Mouse (Mus musculus): ENCODE results near the gene Tapt1. TPM values are rescaled to one million over a fixed set of nuclear protein-coding genes. Genes with fewer than 3 reads are reported as not detected.

Gene Tapt1
- polyA plus RNA-seq, 1 experiment from 2014 or later = 31.7 TPM

DNA sequence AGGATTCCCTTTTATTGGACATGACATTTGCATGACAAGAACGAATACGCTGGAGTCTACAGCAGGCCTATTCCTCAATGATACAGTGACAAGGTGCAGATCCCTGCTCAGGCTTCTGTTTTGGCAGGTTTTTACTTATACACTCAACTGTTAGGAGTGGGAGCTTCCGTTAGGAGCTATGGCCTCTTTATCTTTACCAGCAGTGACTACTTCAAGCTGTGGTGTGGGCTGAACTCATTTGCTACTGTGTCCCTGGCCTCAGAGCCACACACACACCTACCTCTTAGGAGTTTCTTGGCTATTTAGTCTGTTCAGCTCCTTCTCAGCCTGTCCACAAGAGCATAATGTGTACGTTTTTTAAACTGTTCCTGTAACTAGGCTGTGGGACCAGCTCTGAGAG, 30.3 kb downstream of the Tapt1 start:
- no peak for ATAC-seq (ENCODE audit: insufficient read depth, low FRiP score)
- no peaks in the 10 kb centered on the region for H3K9me3 ChIP-seq (replicated peaks; ENCODE audit: control insufficient read depth, low read length)
- 70% methylated on average over 4 of the region's 4 CpGs for WGBS
- 0 out of 2 replicates have a peak, but pooled peaks cover 14% of the 10 kb centered on the region for H3K36me3 ChIP-seq (ENCODE audit: control insufficient read depth, insufficient read depth, low read length)
- H3K4me2 ChIP-seq (ENCODE audit: low read depth, low read length) = no peak overlapping the region
- H3K4me1 ChIP-seq (ENCODE audit: control insufficient read depth, insufficient read depth, low read length) = no peaks in the 10 kb centered on the region
- H3K4me3 ChIP-seq (replicated peaks; ENCODE audit: low read length) = no peak overlapping the region
- H3K27me3 ChIP-seq (ENCODE audit: control insufficient read depth, insufficient read depth, low read length) = no peaks in the 10 kb centered on the region
- H3K27ac ChIP-seq (ENCODE audit: low read length) = no peak overlapping the region
- no peak overlapping the region for H3K9ac ChIP-seq (ENCODE audit: low read length)

- H3K4me2 ChIP-seq (ENCODE audit: low read depth, low read length) = no peak overlapping the region
- H3K9me3 ChIP-seq (replicated peaks; ENCODE audit: control insufficient read depth, low read length) = no peaks in the 10 kb centered on the region
- H3K9ac ChIP-seq (ENCODE audit: low read length) = no peak overlapping the region
- H3K4me3 ChIP-seq (replicated peaks; ENCODE audit: low read length) = no peak overlapping the region
- H3K27me3 ChIP-seq (ENCODE audit: control insufficient read depth, insufficient read depth, low read length) = no peaks in the 10 kb centered on the region
- H3K27ac ChIP-seq (ENCODE audit: low read length) = no peak overlapping the region
- H3K4me1 ChIP-seq (ENCODE audit: control insufficient read depth, insufficient read depth, low read length) = no peaks in the 10 kb centered on the region
- ATAC-seq (ENCODE audit: insufficient read depth, low FRiP score) = no peak
- H3K36me3 ChIP-seq (ENCODE audit: control insufficient read depth, insufficient read depth, low read length) = peaks cover 11% of the 10 kb centered on the region
These were observed 39.1 kb downstream of the Tapt1 start for GRCm38 (mm10) chr5:44187370-44187769.

DNA sequence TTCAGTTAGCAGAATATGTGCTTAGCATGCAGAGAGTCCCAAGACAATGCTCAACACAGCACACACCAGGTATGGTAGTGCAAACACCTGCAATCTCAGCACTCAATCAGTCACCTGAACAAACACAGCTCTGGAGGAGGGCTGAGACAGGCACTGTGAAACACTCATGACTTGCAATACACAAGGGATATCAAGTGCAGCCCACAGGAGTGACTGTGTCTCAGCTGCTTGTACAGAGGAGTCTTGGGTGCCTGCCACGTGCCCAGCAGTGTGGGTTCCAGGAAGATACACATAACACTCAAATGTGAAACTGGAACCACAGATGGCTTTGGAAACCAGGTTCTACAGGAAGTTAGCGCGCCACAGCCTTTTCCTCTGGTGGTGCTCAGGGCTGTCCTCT, 44.8 kb downstream of the Tapt1 start:
- peak overlapping the region; percentile 21; the same call in 1 of the 2 replicates for H3K27ac ChIP-seq (ENCODE audit: low read length)
- no peak overlapping the region for H3K9ac ChIP-seq (ENCODE audit: low read length)
- H3K9me3 ChIP-seq (replicated peaks; ENCODE audit: control insufficient read depth, low read length) = no peaks in the 10 kb centered on the region
- no peak overlapping the region for H3K4me2 ChIP-seq (ENCODE audit: low read depth, low read length)
- WGBS = 80% methylated on average over 3 of the region's 3 CpGs
- H3K4me1 ChIP-seq (ENCODE audit: control insufficient read depth, insufficient read depth, low read length) = no peaks in the 10 kb centered on the region
- no peak overlapping the region for H3K4me3 ChIP-seq (replicated peaks; ENCODE audit: low read length)
- ATAC-seq (ENCODE audit: insufficient read depth, low FRiP score) = peak; percentile 90; the same call in 1 of the 2 replicates
- H3K36me3 ChIP-seq (ENCODE audit: control insufficient read depth, insufficient read depth, low read length) = peaks cover 3% of the 10 kb centered on the region
- H3K27me3 ChIP-seq (ENCODE audit: control insufficient read depth, insufficient read depth, low read length) = no peaks in the 10 kb centered on the region

GRCm38 (mm10) chr5:44180450-44180849, 46.0 kb downstream of the Tapt1 start:
- Histone ChIP-seq H3K27me3 (ENCODE audit: control insufficient read depth, insufficient read depth, low read length) (no peaks in the 10 kb centered on the region), H3K27ac (ENCODE audit: low read length) (no peak overlapping the region), H3K9ac (ENCODE audit: low read length) (no peak overlapping the region), H3K36me3 (ENCODE audit: control insufficient read depth, insufficient read depth, low read length) (peaks cover 8% of the 10 kb centered on the region; the same call in 1 of the 2 replicates), H3K4me1 (ENCODE audit: control insufficient read depth, insufficient read depth, low read length) (no peaks in the 10 kb centered on the region), H3K9me3 (replicated peaks; ENCODE audit: control insufficient read depth, low read length) (no peaks in the 10 kb centered on the region), H3K4me2 (ENCODE audit: low read depth, low read length) (no peak overlapping the region), H3K4me3 (replicated peaks; ENCODE audit: low read length) (no peak overlapping the region)
- ATAC-seq (ENCODE audit: insufficient read depth, low FRiP score) = no peak
- 80% methylated on average over 3 of the region's 3 CpGs for WGBS

DNA sequence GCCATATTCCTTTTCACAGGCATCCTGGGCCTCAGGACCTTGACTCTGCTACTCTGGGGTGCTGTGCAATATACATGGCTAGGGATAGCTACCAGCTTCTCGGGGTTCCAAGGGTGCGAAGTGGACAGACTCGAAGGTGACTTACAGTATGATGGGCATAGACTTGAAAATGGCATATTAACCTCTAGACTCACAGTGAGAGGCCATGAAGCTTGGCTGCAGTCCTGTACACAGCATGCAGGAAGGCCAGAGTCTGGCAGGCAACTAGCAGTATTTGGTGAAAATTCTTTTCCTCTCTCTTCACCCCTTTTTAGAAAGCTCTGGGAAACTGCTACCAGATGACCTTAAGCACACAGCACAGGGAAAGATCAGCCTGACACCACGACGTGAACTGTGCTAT, 52.4 kb downstream of the Tapt1 start:
- WGBS = 90% methylated on average over 5 of the region's 5 CpGs
- no peak for ATAC-seq (ENCODE audit: insufficient read depth, low FRiP score)

DNA sequence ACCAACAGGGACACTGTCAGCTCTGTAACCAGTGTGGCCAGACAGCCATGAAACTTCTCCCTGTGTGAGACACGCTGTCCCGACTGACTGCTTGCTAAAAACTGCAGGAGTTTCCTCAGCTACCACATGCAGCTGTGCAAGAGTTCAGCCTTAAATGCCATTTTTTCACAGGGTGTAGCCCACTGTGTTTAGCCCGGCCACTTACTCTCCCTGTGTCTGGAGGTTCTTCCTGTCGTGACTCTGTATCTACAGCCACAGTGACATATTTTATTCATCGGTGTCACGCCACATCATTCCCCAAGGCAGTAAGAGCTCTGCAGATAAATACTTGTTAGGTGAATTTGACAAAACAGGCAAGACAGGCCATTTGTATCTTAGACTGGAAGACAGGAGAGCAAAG, 59.6 kb downstream of the Tapt1 start:
- no peak for ATAC-seq (ENCODE audit: insufficient read depth, low FRiP score)
- WGBS = 78% methylated on average over 6 of the region's 6 CpGs
- H3K9ac ChIP-seq (ENCODE audit: low read length) = no peak overlapping the region
- H3K4me3 ChIP-seq (replicated peaks; ENCODE audit: low read length) = no peak overlapping the region
- no peak overlapping the region for H3K27ac ChIP-seq (ENCODE audit: low read length)
- no peaks in the 10 kb centered on the region for H3K9me3 ChIP-seq (replicated peaks; ENCODE audit: control insufficient read depth, low read length)
- H3K27me3 ChIP-seq (ENCODE audit: control insufficient read depth, insufficient read depth, low read length) = no peaks in the 10 kb centered on the region
- no peak overlapping the region for H3K4me2 ChIP-seq (ENCODE audit: low read depth, low read length)
- H3K4me1 ChIP-seq (ENCODE audit: control insufficient read depth, insufficient read depth, low read length) = no peaks in the 10 kb centered on the region
- no peaks in the 10 kb centered on the region for H3K36me3 ChIP-seq (ENCODE audit: control insufficient read depth, insufficient read depth, low read length)

More for the DNA sequence above, 52.4 kb downstream of the Tapt1 start:
- Histone ChIP-seq H3K9me3 (replicated peaks; ENCODE audit: control insufficient read depth, low read length) (no peaks in the 10 kb centered on the region), H3K27ac (ENCODE audit: low read length) (no peak overlapping the region), H3K4me2 (ENCODE audit: low read depth, low read length) (no peak overlapping the region), H3K27me3 (ENCODE audit: control insufficient read depth, insufficient read depth, low read length) (no peaks in the 10 kb centered on the region), H3K9ac (ENCODE audit: low read length) (no peak overlapping the region), H3K36me3 (ENCODE audit: control insufficient read depth, insufficient read depth, low read length) (peaks cover 12% of the 10 kb centered on the region; the same call in 1 of the 2 replicates), H3K4me3 (replicated peaks; ENCODE audit: low read length) (no peak overlapping the region), H3K4me1 (ENCODE audit: control insufficient read depth, insufficient read depth, low read length) (no peaks in the 10 kb centered on the region)

DNA sequence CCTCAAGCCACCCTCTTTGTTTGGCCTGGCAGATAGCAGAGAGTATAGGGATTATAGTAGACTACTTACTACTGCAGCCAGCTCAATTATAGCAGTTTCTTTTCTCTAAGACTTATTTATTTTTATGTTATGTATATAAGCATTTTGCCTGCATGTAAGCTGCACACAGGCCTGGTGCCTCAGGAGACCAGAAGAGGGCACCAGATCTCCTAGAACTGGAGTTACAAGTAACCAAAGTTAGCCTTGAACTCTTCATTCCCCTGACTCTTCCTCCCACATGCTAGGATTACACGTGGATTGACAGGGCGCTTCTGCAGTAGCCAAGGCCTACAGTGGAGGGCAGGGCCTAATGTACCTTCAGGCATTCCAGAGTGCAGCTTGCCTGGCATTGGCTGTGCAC, 60.6 kb downstream of the Tapt1 start:
- H3K9ac ChIP-seq (ENCODE audit: low read length) = no peak overlapping the region
- H3K9me3 ChIP-seq (replicated peaks; ENCODE audit: control insufficient read depth, low read length) = no peaks in the 10 kb centered on the region
- H3K4me2 ChIP-seq (ENCODE audit: low read depth, low read length) = no peak overlapping the region
- WGBS = 45% methylated on average over 2 of the region's 2 CpGs
- H3K27me3 ChIP-seq (ENCODE audit: control insufficient read depth, insufficient read depth, low read length) = no peaks in the 10 kb centered on the region
- H3K4me1 ChIP-seq (ENCODE audit: control insufficient read depth, insufficient read depth, low read length) = no peaks in the 10 kb centered on the region
- no peak for ATAC-seq (ENCODE audit: insufficient read depth, low FRiP score)
- H3K4me3 ChIP-seq (replicated peaks; ENCODE audit: low read length) = no peak overlapping the region
- no peak overlapping the region for H3K27ac ChIP-seq (ENCODE audit: low read length)
- no peaks in the 10 kb centered on the region for H3K36me3 ChIP-seq (ENCODE audit: control insufficient read depth, insufficient read depth, low read length)

DNA sequence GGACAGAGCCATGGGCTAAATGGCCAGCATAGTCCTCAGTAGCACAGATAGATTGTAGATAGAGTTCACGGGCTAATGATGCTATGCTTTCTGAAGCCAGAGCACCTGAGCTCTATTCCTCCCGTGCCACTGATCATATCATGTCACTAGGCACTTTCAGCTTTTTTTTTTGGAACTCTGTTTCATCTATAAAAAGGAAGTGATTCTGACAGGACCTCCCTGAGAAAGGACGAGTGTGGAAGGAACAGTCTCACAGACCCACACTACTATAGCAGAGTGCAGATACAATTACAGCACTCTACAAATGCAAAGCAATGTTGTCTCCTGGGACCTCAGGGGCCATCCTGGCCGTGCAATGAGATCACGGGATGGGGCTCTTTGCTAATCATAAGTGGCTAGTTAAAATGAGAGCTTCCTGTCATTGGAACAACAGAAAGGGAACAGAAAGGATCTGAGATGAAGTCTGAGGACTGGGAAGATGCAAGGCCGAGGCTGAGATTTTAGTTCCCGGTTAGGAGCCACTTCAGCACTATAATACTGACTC, 62.1 kb downstream of the Tapt1 start:
- H3K36me3 ChIP-seq (ENCODE audit: control insufficient read depth, insufficient read depth, low read length) = no peaks in the 10 kb centered on the region
- 64% methylated on average over 7 of the region's 7 CpGs for WGBS
- no peak overlapping the region for H3K27ac ChIP-seq (ENCODE audit: low read length)
- H3K27me3 ChIP-seq (ENCODE audit: control insufficient read depth, insufficient read depth, low read length) = no peaks in the 10 kb centered on the region
- H3K9me3 ChIP-seq (replicated peaks; ENCODE audit: control insufficient read depth, low read length) = no peaks in the 10 kb centered on the region
- H3K9ac ChIP-seq (ENCODE audit: low read length) = no peak overlapping the region
- H3K4me2 ChIP-seq (ENCODE audit: low read depth, low read length) = no peak overlapping the region
- no peaks in the 10 kb centered on the region; the same call in 1 of the 2 replicates for H3K4me1 ChIP-seq (ENCODE audit: control insufficient read depth, insufficient read depth, low read length)
- no peak overlapping the region for H3K4me3 ChIP-seq (replicated peaks; ENCODE audit: low read length)
- ATAC-seq (ENCODE audit: insufficient read depth, low FRiP score) = no peak

DNA sequence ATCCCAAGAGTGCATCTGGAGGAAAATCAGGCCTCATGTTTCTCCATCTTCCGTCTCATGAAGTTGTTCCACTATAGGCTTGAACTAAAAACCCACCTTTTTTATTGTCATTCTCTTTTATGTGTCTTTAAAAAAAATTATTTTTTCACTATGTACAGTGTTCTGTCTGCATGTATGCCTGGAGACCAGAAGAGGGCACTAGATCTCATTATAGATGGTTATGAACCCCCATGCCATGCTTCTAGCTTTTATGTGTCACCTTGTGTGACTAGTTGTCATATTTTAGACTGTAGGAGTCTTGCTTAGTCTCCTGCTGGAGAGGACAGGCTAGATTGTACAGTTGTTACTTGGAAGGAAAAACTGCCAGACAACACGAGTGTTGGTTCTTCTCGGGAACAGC, 63.1 kb downstream of the Tapt1 start:
- no peak overlapping the region for H3K27ac ChIP-seq (ENCODE audit: low read length)
- no peak overlapping the region for H3K9ac ChIP-seq (ENCODE audit: low read length)
- no peak overlapping the region for H3K4me3 ChIP-seq (replicated peaks; ENCODE audit: low read length)
- no peaks in the 10 kb centered on the region for H3K36me3 ChIP-seq (ENCODE audit: control insufficient read depth, insufficient read depth, low read length)
- H3K27me3 ChIP-seq (ENCODE audit: control insufficient read depth, insufficient read depth, low read length) = no peaks in the 10 kb centered on the region
- H3K4me2 ChIP-seq (ENCODE audit: low read depth, low read length) = no peak overlapping the region
- WGBS = 96% methylated on average over 3 of the region's 3 CpGs
- no peaks in the 10 kb centered on the region; the same call in 1 of the 2 replicates for H3K4me1 ChIP-seq (ENCODE audit: control insufficient read depth, insufficient read depth, low read length)
- no peaks in the 10 kb centered on the region for H3K9me3 ChIP-seq (replicated peaks; ENCODE audit: control insufficient read depth, low read length)
- ATAC-seq (ENCODE audit: insufficient read depth, low FRiP score) = no peak

All from stomach, embryonic 16.5 days (tissue).